Mouse (Mus musculus) liver, postnatal 0 days (tissue): ENCODE results near the gene Fndc10.

Experiments used
- CTCF ChIP-seq: sonication (generic); IDR thresholded peaks from 2 replicates; pipeline ENCODE4 v1.5.1; 2016; ENCODE audit warnings: antibody characterized with exemption, low read depth
- EP300 ChIP-seq: IDR thresholded peaks from 2 replicates; pipeline ENCODE4 v1.6.1; 2016; ENCODE audit warnings: antibody characterized with exemption, low read depth, mild to moderate bottlenecking

DNA sequence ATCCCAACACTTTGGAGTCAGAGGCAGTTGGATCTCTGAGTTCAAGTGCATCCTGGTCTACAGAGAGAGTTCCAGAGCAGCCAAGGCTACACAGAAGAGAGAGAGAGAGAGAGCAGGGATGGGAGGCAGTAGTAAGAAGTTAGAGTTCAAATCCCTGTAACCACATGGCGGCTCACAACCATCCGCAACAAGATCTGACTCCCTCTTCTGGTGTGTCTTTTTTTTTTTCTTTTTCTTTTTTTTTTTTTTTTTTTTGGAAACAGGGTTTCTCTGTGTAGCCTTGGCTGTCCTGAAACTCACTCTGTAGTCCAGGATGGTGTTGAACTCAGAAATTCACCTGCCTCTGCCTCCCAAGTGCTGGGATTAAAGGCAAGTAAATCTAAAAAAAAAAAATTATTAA, 22.1 kb upstream of the Fndc10 start:
- no peak for TF ChIP-seq EP300
- TF ChIP-seq CTCF: no peak
